Mouse (Mus musculus): ENCODE results near the gene Tcta. TPM values are rescaled to one million over a fixed set of nuclear protein-coding genes. Genes with fewer than 3 reads are reported as not detected.
"Not testable (repeated sequence)": the region's sequence is repeated elsewhere in the genome, so short reads cannot be mapped to it uniquely, and the experiment has no call there.

Gene Tcta
- polyA plus RNA-seq, 1 experiment from 2014 or later: 50.8 TPM

GRCm38 (mm10) chr9:108280071-108280828 is 25.7 kb downstream of the Tcta start:
- no peak for ATAC-seq
- Histone ChIP-seq H3K4me2 (ENCODE audit: low read length) (no peak overlapping the region), H3K27ac (ENCODE audit: low read depth, low read length) (no peak overlapping the region), H3K27me3 (replicated peaks; ENCODE audit: control insufficient read depth, insufficient read depth, low read length) (no peaks in the 10 kb centered on the region), H3K36me3 (ENCODE audit: control insufficient read depth, insufficient read depth, low read length) (no peaks in the 10 kb centered on the region), H3K9me3 (replicated peaks; ENCODE audit: control insufficient read depth, low read length) (no peaks in the 10 kb centered on the region), H3K4me1 (ENCODE audit: control insufficient read depth, insufficient read depth, low read length) (no peaks in the 10 kb centered on the region), H3K9ac (ENCODE audit: low read length) (no peak overlapping the region), H3K4me3 (ENCODE audit: low read depth, low read length) (no peak overlapping the region)
- no peak for DNase-seq (ENCODE audit: low spot score)
- 47% methylated on average over 8 of the region's 8 CpGs for WGBS

GRCm38 (mm10) chr9:108278697-108279450 is 27.1 kb downstream of the Tcta start:
- ATAC-seq (no peak), DNase-seq (ENCODE audit: low spot score) (peak; percentile 24)
- Histone ChIP-seq H3K27ac (ENCODE audit: low read depth, low read length) (no peak overlapping the region), H3K9ac (ENCODE audit: low read length) (no peak overlapping the region), H3K4me1 (ENCODE audit: control insufficient read depth, insufficient read depth, low read length) (no peaks in the 10 kb centered on the region), H3K9me3 (replicated peaks; ENCODE audit: control insufficient read depth, low read length) (no peaks in the 10 kb centered on the region), H3K36me3 (ENCODE audit: control insufficient read depth, insufficient read depth, low read length) (no peaks in the 10 kb centered on the region), H3K27me3 (replicated peaks; ENCODE audit: control insufficient read depth, insufficient read depth, low read length) (no peaks in the 10 kb centered on the region), H3K4me3 (ENCODE audit: low read depth, low read length) (no peak overlapping the region), H3K4me2 (ENCODE audit: low read length) (no peak overlapping the region)
- WGBS: 71% methylated on average over 10 of the region's 10 CpGs

GRCm38 (mm10) chr9:108275331-108275659 is 30.7 kb downstream of the Tcta start:
- Histone ChIP-seq H3K4me2 (ENCODE audit: low read length) (no peak overlapping the region), H3K27ac (ENCODE audit: low read depth, low read length) (no peak overlapping the region), H3K9me3 (replicated peaks; ENCODE audit: control insufficient read depth, low read length) (no peaks in the 10 kb centered on the region), H3K9ac (ENCODE audit: low read length) (no peak overlapping the region), H3K27me3 (replicated peaks; ENCODE audit: control insufficient read depth, insufficient read depth, low read length) (no peaks in the 10 kb centered on the region), H3K4me1 (ENCODE audit: control insufficient read depth, insufficient read depth, low read length) (no peaks in the 10 kb centered on the region), H3K4me3 (ENCODE audit: low read depth, low read length) (no peak overlapping the region), H3K36me3 (ENCODE audit: control insufficient read depth, insufficient read depth, low read length) (no peaks in the 10 kb centered on the region)
- 70% methylated on average over 6 of the region's 6 CpGs for WGBS
- DNase-seq (ENCODE audit: low spot score): no peak
- no peak for ATAC-seq

- DNase-seq (ENCODE audit: low spot score): no peak
These were observed 31.3 kb downstream of the Tcta start for GRCm38 (mm10) chr9:108274476-108275330.

GRCm38 (mm10) chr9:108273485-108273884 is 32.5 kb downstream of the Tcta start:
- H3K36me3 ChIP-seq (ENCODE audit: control insufficient read depth, insufficient read depth, low read length): no peaks in the 10 kb centered on the region
- 72% methylated on average over 4 of the region's 4 CpGs for WGBS
- H3K4me3 ChIP-seq (ENCODE audit: low read depth, low read length): no peak overlapping the region
- H3K9me3 ChIP-seq (replicated peaks; ENCODE audit: control insufficient read depth, low read length): no peaks in the 10 kb centered on the region
- H3K4me1 ChIP-seq (ENCODE audit: control insufficient read depth, insufficient read depth, low read length): no peaks in the 10 kb centered on the region
- H3K9ac ChIP-seq (ENCODE audit: low read length): no peak overlapping the region
- H3K4me2 ChIP-seq (ENCODE audit: low read length): no peak overlapping the region
- no peaks in the 10 kb centered on the region for H3K27me3 ChIP-seq (replicated peaks; ENCODE audit: control insufficient read depth, insufficient read depth, low read length)
- no peak overlapping the region for H3K27ac ChIP-seq (ENCODE audit: low read depth, low read length)
- ATAC-seq (no peak), DNase-seq (ENCODE audit: low spot score) (no peak)

More at GRCm38 (mm10) chr9:108274476-108275330, 31.3 kb downstream of the Tcta start:
- no peaks in the 10 kb centered on the region for H3K27me3 ChIP-seq (replicated peaks; ENCODE audit: control insufficient read depth, insufficient read depth, low read length)
- H3K4me1 ChIP-seq (ENCODE audit: control insufficient read depth, insufficient read depth, low read length): no peaks in the 10 kb centered on the region
- H3K9me3 ChIP-seq (replicated peaks; ENCODE audit: control insufficient read depth, low read length): no peaks in the 10 kb centered on the region
- ATAC-seq: no peak
- H3K9ac ChIP-seq (ENCODE audit: low read length): no peak overlapping the region
- H3K4me3 ChIP-seq (ENCODE audit: low read depth, low read length): no peak overlapping the region
- H3K4me2 ChIP-seq (ENCODE audit: low read length): no peak overlapping the region
- H3K36me3 ChIP-seq (ENCODE audit: control insufficient read depth, insufficient read depth, low read length): no peaks in the 10 kb centered on the region
- 76% methylated on average over 5 of the region's 5 CpGs for WGBS
- H3K27ac ChIP-seq (ENCODE audit: low read depth, low read length): no peak overlapping the region

- 88% methylated on average over 5 of the region's 5 CpGs for WGBS
- Histone ChIP-seq H3K4me2 (ENCODE audit: low read length) (no peak overlapping the region), H3K9me3 (replicated peaks; ENCODE audit: control insufficient read depth, low read length) (no peaks in the 10 kb centered on the region), H3K27me3 (replicated peaks; ENCODE audit: control insufficient read depth, insufficient read depth, low read length) (no peaks in the 10 kb centered on the region), H3K27ac (ENCODE audit: low read depth, low read length) (no peak overlapping the region), H3K9ac (ENCODE audit: low read length) (no peak overlapping the region), H3K4me1 (ENCODE audit: control insufficient read depth, insufficient read depth, low read length) (no peaks in the 10 kb centered on the region), H3K36me3 (ENCODE audit: control insufficient read depth, insufficient read depth, low read length) (no peaks in the 10 kb centered on the region), H3K4me3 (ENCODE audit: low read depth, low read length) (no peak overlapping the region)
- ATAC-seq: no peak
- DNase-seq (ENCODE audit: low spot score): no peak
These were observed 33.3 kb downstream of the Tcta start for GRCm38 (mm10) chr9:108272691-108273090.

- Histone ChIP-seq H3K36me3 (ENCODE audit: control insufficient read depth, insufficient read depth, low read length) (no peaks in the 10 kb centered on the region), H3K4me3 (ENCODE audit: low read depth, low read length) (no peak overlapping the region), H3K27me3 (replicated peaks; ENCODE audit: control insufficient read depth, insufficient read depth, low read length) (no peaks in the 10 kb centered on the region), H3K4me2 (ENCODE audit: low read length) (no peak overlapping the region), H3K9me3 (replicated peaks; ENCODE audit: control insufficient read depth, low read length) (no peaks in the 10 kb centered on the region), H3K9ac (ENCODE audit: low read length) (no peak overlapping the region), H3K4me1 (ENCODE audit: control insufficient read depth, insufficient read depth, low read length) (no peaks in the 10 kb centered on the region), H3K27ac (ENCODE audit: low read depth, low read length) (no peak overlapping the region)
- 46% methylated on average over 2 of the region's 2 CpGs for WGBS
- ATAC-seq: no peak
- no peak for DNase-seq (ENCODE audit: low spot score)
These were observed 34.0 kb downstream of the Tcta start for GRCm38 (mm10) chr9:108271941-108272340.

GRCm38 (mm10) chr9:108268701-108269100 is 37.3 kb downstream of the Tcta start:
- H3K4me1 ChIP-seq (ENCODE audit: control insufficient read depth, insufficient read depth, low read length); H3K27ac ChIP-seq (ENCODE audit: low read depth, low read length); H3K36me3 ChIP-seq (ENCODE audit: control insufficient read depth, insufficient read depth, low read length); H3K9me3 ChIP-seq (replicated peaks; ENCODE audit: control insufficient read depth, low read length); H3K4me3 ChIP-seq (ENCODE audit: low read depth, low read length); H3K27me3 ChIP-seq (replicated peaks; ENCODE audit: control insufficient read depth, insufficient read depth, low read length); ATAC-seq; H3K4me2 ChIP-seq (ENCODE audit: low read length); H3K9ac ChIP-seq (ENCODE audit: low read length); DNase-seq (ENCODE audit: low spot score): not testable (repeated sequence)
- WGBS: 76% methylated on average over 6 of the region's 7 CpGs

All from forebrain, embryonic 14.5 days (tissue).